Mouse (Mus musculus): ENCODE data around the gene Ankfn1.

Ankfn1 gene

GRCm38 (mm10) chr11:89673916-89674507 lies 103.4 kb downstream of the Ankfn1 start:
- peak; percentile 26 for DNase-seq

DNA sequence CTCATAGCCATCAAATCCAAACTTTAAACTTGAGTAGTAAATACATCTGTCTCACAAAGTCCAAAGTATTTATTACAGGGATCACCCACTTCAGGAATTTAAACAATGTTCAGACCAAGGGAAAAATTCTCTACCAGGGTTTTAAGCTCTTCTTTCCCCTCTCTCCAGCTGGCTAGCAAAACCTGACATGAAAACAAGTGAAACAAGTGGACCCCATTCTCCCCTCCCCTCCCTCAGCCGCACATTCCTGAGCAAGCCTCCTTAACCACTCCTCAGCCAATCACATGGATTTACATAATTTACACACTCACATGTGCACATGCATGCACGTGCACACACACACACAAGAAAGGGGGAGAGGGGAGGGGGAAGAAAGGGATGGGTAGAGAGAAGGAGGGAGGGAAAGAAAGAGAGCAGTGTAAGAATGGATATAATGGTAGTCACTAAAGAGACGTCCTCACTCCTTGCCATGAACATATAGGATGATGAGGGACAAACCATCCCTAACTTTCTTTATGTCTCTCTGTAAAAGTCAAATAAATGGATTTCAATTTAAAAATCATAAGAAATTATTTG lies 104.9 kb downstream of the Ankfn1 start:
- peak; percentile 7 for DNase-seq

GRCm38 (mm10) chr11:89665170-89665880 lies 112.1 kb downstream of the Ankfn1 start:
- peak; percentile 8 for DNase-seq

DNA sequence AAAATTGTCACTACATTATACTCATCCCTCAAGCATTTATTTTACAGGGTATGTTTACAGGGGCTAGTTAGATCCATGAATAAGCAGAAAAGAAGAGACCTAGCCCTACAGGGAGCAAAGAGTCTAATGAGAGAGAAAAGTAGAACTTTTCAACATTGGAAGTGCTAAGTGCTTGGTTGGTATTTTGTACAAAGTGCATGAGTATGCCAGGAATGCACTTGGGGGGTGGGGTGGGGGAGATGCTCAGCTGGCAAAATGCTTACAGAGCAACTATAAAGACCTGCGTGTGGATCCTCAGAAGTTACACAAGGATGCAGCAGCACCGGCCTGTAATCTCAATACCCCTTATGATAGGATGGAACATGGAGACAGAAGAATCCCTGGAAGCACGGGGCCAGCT lies 118.4 kb downstream of the Ankfn1 start:
- DNase-seq, result no peak

- no peak for DNase-seq
Measured at GRCm38 (mm10) chr11:89656556-89656955, 120.9 kb downstream of the Ankfn1 start.

GRCm38 (mm10) chr11:89635740-89636139 lies 141.7 kb downstream of the Ankfn1 start:
- no peak for DNase-seq

GRCm38 (mm10) chr11:89631315-89631714 lies 146.1 kb downstream of the Ankfn1 start:
- DNase-seq, result no peak

- no peak for DNase-seq
Measured at GRCm38 (mm10) chr11:89628562-89628961, 148.9 kb downstream of the Ankfn1 start.

- no peak for DNase-seq
Measured at GRCm38 (mm10) chr11:89627232-89627631, 150.2 kb downstream of the Ankfn1 start.

GRCm38 (mm10) chr11:89623698-89624445 lies 153.6 kb downstream of the Ankfn1 start:
- no peak for DNase-seq

GRCm38 (mm10) chr11:89619955-89620354 lies 157.5 kb downstream of the Ankfn1 start:
- no peak for DNase-seq

- DNase-seq, result no peak
Measured at GRCm38 (mm10) chr11:89615806-89616205, 161.6 kb downstream of the Ankfn1 start.

DNA sequence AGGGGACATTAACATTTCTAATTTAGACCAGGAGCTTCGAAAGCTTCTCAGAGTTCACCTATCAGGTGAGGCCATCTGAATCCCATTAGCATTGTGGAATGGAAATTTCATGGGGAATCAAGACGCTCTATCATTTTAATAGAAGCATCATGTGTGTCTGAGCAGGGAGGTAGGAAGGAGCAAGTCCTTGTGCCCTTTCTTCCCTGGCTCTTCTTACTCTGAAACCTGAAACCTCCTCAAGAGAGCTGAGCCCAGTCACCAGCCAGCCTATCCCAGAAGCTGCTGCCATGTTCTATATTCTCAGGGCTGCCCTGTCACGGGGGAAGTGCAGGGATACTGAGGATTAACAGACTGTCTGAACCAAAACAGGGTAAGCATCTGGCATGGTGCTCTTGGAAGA lies 165.9 kb downstream of the Ankfn1 start:
- peak; percentile 32 for DNase-seq

- DNase-seq, result no peak
Measured at GRCm38 (mm10) chr11:89608071-89608470, 169.4 kb downstream of the Ankfn1 start.

DNA sequence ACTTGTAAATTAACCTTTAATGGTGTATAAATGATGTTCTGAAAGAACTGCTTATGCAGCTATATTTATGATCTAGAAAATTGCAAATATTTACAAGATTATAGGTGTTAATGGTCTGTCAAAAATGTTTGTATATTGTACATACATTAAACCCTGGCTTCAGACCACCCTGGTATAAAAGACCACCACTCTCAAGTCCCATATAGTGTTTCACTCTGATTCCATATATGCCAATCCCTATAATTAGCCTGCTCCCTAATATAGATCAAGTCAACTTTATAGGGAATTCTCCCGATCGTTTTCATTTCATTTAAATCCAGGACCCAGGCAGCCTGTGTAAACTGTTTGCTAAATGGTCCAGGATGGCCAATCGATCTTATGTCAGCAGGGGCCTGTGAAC lies 170.2 kb downstream of the Ankfn1 start:
- no peak for DNase-seq

DNA sequence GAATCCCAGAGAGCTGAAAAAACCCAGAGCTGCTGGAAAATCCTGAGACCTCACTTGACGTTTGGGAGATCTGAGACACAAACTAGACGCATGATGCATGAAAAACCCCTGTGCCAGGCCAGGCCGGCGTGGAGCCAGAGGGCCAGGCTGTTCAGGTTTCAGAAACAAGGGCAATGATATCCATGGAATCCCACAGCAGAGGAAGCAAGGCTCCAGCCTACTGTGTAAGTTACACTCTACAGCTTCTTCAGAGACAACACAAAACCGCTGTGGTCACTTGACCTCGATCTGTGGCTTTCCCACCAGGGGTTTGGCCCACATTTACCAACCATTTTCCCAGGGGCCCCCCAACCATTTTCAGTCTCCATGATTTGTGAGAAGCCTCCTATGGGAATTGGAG lies 171.1 kb downstream of the Ankfn1 start:
- no peak for DNase-seq

- DNase-seq, result no peak
Measured at GRCm38 (mm10) chr11:89602966-89603365, 174.5 kb downstream of the Ankfn1 start.

- DNase-seq, result no peak
Measured at GRCm38 (mm10) chr11:89600921-89601515, 176.4 kb downstream of the Ankfn1 start.

DNA sequence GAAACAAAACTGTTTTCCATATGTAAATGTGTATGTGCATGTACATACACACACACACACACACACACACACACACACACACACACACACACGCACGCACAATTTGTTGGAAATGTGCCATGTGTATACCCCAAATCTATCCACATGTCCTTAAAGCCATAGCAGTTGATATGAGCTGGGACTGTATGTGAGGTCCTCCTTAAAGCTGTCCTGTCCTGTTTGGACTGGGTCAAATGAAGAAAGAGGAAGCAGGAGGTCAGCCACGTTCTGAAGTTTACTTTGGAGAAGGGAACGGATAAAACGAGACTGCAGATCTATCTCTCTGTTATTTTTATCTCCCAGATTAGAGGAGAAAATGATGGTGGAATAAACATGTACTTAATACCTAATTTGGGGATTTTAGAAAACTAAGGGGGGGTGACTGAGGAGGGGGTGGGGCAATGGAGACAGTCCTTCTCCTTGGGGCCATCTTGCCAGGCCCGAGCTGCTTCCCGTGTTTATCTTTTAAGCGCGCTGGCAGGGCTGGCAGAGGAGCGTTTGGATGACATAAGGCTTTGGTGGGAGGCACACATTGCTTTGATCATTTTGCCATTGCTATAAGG lies 187.1 kb downstream of the Ankfn1 start:
- DNase-seq, result no peak

DNA sequence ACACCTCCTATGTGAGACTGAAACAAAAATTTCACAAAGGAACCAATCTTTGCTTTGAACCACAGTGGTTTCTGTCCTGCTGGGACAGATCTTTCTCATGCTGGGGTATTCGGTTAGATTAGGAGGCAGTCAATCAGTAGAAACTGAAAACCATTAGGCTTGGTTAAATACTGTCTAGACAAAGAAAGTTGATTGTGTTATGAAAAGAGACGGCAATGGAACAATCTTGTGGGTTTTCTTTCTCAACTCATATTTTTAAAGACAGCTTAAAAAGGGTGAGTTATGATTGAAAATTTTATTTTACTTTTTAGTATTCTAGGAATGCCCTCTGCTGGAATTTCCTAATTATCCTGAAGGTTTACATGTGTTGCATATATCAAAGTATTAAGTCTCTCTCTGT lies 191.1 kb downstream of the Ankfn1 start:
- no peak for DNase-seq

GRCm38 (mm10) chr11:89579826-89580225 lies 197.6 kb downstream of the Ankfn1 start:
- no peak for DNase-seq

GRCm38 (mm10) chr11:89579111-89579510 lies 198.3 kb downstream of the Ankfn1 start:
- DNase-seq, result no peak
